Mouse (Mus musculus): ENCODE results near the gene Tspan13. TPM values are rescaled to one million over a fixed set of nuclear protein-coding genes. Genes with fewer than 3 reads are reported as not detected.

Tspan13 gene
- polyA plus RNA-seq, 1 experiment from 2014 or later: 67.8 TPM

DNA sequence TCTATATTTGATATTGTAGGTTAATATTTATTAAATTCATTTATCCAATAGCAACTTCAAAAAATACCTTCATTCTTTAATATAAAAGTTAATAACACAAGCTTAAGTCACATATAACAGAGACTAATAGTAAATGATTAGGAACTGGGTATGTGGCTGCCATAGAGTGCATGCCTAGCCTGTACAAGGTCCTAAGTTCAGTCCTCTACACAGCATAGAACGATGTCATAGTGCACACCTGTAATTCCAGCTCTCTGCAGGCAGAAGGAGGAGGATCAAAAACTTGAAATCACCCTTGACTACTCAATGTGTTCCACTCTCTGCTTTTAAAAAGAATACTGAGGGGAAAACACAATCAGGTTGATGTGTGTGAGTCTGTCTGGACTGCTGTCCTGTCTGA lies 8.0 kb upstream of the Tspan13 start:
- H3K27ac ChIP-seq: no peak overlapping the region
- H3K36me3 ChIP-seq: no peaks in the 10 kb centered on the region
- peaks cover 13% of the 10 kb centered on the region for H3K4me1 ChIP-seq (replicated peaks)
- no peaks in the 10 kb centered on the region for H3K9me3 ChIP-seq
- H3K4me3 ChIP-seq (replicated peaks): no peak overlapping the region
- ATAC-seq (ENCODE audit: insufficient number of reproducible peaks, insufficient read depth, low FRiP score, low TSS enrichment, low read depth): no peak
- no peak overlapping the region for H3K4me2 ChIP-seq
- 81% methylated on average over 1 of the region's 1 CpGs for WGBS
- no peak overlapping the region for H3K9ac ChIP-seq (replicated peaks)
- H3K27me3 ChIP-seq: no peaks in the 10 kb centered on the region

DNA sequence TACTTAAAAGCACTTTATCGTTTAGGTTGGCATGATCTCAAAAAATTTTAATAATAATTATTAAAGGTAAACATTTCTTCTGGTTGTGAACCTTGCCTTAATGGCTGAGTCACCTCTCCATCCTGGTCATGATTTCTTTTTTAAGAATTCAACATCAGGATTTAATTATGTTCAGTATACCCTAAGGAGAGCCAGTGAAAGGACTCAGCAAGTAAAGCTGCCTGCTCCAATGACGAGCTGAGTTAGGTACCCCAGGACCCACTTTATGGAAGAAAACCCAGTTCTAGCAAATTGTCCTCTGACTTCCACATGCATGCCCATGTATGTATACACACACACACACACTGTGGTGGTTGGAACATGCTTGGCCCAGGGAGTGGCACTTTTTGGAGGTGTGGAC lies 5.3 kb upstream of the Tspan13 start:
- Histone ChIP-seq H3K4me3 (replicated peaks) (no peak overlapping the region), H3K27ac (no peak overlapping the region), H3K4me2 (no peak overlapping the region), H3K36me3 (no peaks in the 10 kb centered on the region), H3K4me1 (replicated peaks) (peaks cover 13% of the 10 kb centered on the region), H3K9ac (replicated peaks) (no peak overlapping the region), H3K9me3 (no peaks in the 10 kb centered on the region), H3K27me3 (no peaks in the 10 kb centered on the region)
- no peak; the same call in 1 of the 2 replicates for ATAC-seq (ENCODE audit: insufficient number of reproducible peaks, insufficient read depth, low FRiP score, low TSS enrichment, low read depth)
- WGBS: 49% methylated on average over 2 of the region's 2 CpGs

DNA sequence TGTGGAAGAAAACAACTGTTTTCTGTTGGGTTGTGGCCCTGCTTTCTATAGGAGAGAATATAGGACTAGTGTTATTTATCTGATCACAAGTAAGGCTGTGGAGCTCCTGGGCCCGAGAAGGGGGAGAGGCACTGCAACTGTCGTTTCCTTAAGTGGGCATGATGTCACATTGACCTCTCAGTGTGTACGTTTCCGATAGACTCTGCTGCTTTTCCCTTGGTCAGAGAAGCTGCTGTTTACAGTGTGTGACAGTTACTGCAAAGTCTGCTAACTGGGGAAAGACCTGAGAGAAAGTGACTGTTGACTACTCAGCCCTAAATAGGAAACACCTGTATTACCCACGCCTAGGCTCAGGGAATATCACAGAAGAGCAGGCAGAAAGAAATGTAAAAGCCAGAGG lies 3.9 kb upstream of the Tspan13 start:
- Histone ChIP-seq H3K27ac (no peak overlapping the region), H3K4me2 (no peak overlapping the region), H3K4me1 (replicated peaks) (peaks cover 14% of the 10 kb centered on the region), H3K27me3 (no peaks in the 10 kb centered on the region), H3K9ac (replicated peaks) (no peak overlapping the region), H3K36me3 (no peaks in the 10 kb centered on the region), H3K9me3 (no peaks in the 10 kb centered on the region), H3K4me3 (replicated peaks) (no peak overlapping the region)
- WGBS: 16% methylated on average over 5 of the region's 5 CpGs
- ATAC-seq (ENCODE audit: insufficient number of reproducible peaks, insufficient read depth, low FRiP score, low TSS enrichment, low read depth): no peak

DNA sequence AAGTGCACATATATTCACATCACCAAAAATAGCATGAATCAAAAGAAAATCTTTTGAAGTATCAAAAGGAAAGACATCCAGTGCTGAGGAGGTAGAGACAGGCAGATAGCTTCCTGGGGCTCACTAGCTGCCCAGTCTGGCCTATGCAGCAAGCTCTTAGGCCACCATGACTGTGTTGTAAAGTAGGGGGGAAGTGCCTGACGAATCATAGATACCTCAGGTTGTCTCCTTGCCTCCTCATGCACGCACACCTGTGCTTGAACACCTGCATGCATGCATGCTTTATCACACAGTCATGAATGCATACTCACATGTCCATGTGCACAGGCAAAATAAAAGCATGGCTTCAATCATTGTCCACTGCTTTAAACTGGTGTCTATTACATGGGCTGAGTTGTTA lies 2.4 kb upstream of the Tspan13 start:
- Histone ChIP-seq H3K4me3 (replicated peaks) (no peak overlapping the region), H3K4me1 (replicated peaks) (peaks cover 22% of the 10 kb centered on the region), H3K27ac (no peak overlapping the region), H3K27me3 (no peaks in the 10 kb centered on the region), H3K36me3 (no peaks in the 10 kb centered on the region), H3K9ac (replicated peaks) (no peak overlapping the region), H3K9me3 (no peaks in the 10 kb centered on the region), H3K4me2 (no peak overlapping the region)
- no peak for ATAC-seq (ENCODE audit: insufficient number of reproducible peaks, insufficient read depth, low FRiP score, low TSS enrichment, low read depth)
- WGBS: 84% methylated on average over 2 of the region's 2 CpGs

DNA sequence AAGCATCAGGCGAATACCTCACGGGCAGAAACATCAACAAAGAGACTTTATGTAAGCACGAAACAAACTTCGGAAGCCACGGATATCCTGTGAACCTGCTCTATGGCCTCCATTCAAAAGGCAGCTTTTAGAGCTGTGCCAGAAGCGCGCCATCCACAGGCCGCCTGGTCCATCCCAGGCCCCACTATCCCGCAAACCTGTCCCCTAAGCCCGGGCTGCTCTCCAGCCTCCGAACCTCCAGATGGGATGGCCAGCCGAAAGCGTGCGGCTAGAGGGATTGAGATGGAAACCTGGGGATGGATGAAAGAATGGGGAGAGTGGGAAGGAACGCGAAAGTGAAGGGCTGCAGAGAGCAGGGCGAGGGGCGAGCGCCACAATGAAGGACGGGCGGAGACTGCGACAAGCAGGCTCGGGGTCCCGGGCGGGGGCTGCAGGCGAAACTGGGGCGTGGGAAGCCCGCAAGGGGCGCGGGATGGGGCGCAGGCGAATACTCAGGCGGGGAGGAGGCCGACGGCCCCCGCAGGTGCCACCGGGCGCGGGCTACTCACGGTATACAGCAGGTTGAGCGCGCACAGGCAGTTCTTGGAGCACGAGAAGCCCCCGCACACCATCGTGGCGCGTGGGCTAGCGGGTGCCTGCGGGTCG lies 475 bp downstream of the Tspan13 start:
- no peaks in the 10 kb centered on the region for H3K9me3 ChIP-seq
- H3K4me1 ChIP-seq (replicated peaks): peaks cover 18% of the 10 kb centered on the region
- no peaks in the 10 kb centered on the region for H3K36me3 ChIP-seq
- H3K27me3 ChIP-seq: no peaks in the 10 kb centered on the region
- H3K4me2 ChIP-seq: peak overlapping the region; percentile 85
- H3K9ac ChIP-seq (replicated peaks): peak overlapping the region; percentile 80
- H3K27ac ChIP-seq: no peak overlapping the region
- WGBS: under 1% methylated on average over 49 of the region's 50 CpGs
- H3K4me3 ChIP-seq (replicated peaks): peak overlapping the region; percentile 84
- ATAC-seq (ENCODE audit: insufficient number of reproducible peaks, insufficient read depth, low FRiP score, low TSS enrichment, low read depth): peak; percentile 29

DNA sequence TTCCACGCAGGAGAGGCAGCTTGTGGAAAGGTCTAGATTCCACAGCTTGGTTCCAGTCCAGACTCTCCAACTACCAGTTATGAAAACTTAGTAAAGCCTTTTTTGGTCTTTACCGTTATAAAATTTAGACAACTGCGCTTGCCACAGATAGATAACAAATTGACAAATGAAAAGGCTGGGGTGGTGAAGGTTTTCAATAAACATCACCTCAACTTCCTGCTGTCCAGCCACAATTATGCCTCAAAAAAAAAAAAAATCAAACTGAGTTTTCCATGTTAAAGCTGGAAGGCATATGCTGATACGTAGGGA lies 1.1 kb downstream of the Tspan13 start:
- no peak overlapping the region for H3K27ac ChIP-seq
- H3K4me2 ChIP-seq: peak overlapping the region; percentile 85
- ATAC-seq (ENCODE audit: insufficient number of reproducible peaks, insufficient read depth, low FRiP score, low TSS enrichment, low read depth): no peak
- no peaks in the 10 kb centered on the region for H3K9me3 ChIP-seq
- peaks cover 14% of the 10 kb centered on the region for H3K4me1 ChIP-seq (replicated peaks)
- no peaks in the 10 kb centered on the region for H3K27me3 ChIP-seq
- peak overlapping the region; percentile 84 for H3K4me3 ChIP-seq (replicated peaks)
- no peak overlapping the region; the same call in 1 of the 2 replicates for H3K9ac ChIP-seq (replicated peaks)
- H3K36me3 ChIP-seq: no peaks in the 10 kb centered on the region
- 52% methylated on average over 4 of the region's 4 CpGs for WGBS

DNA sequence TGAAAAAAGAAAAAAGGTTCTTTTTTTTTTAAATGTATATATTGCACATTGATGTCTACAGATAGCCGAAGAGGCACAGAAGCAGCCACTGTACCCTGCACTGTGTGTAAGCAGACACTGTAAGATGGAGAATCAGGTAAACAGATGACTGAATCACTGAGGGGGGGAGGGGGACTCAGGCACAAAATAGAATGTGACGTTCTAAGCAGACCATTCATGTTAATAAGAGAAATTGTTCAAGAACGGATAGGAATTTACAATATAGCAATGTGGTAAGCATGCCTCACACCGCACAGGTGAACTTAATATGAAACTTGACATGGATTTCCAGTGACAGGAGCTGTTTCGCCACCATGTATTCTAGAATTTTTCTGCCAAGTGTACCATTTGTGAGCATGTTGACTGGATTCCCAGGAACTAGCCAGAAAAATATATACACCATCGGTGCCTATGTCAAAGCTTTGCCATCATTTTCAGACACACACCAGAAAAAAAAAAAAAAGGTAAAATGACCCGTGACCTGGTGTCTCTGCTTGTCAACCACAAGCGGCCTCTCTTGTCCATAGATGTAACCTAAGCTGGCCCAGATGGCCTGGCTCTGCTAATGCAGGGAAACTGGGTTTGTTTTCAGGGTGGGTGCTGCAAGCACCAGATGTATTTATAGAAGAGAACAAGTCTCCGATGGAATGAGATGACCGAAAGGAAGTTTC lies 1.6 kb downstream of the Tspan13 start:
- Histone ChIP-seq H3K27ac (no peak overlapping the region), H3K27me3 (no peaks in the 10 kb centered on the region), H3K9me3 (no peaks in the 10 kb centered on the region), H3K4me1 (replicated peaks) (peaks cover 11% of the 10 kb centered on the region; the same call in 1 of the 2 replicates), H3K36me3 (no peaks in the 10 kb centered on the region), H3K4me2 (peak overlapping the region; percentile 85), H3K9ac (replicated peaks) (no peak overlapping the region), H3K4me3 (replicated peaks) (peak overlapping the region; percentile 84; the same call in 1 of the 2 replicates)
- ATAC-seq (ENCODE audit: insufficient number of reproducible peaks, insufficient read depth, low FRiP score, low TSS enrichment, low read depth): no peak
- WGBS: 71% methylated on average over 10 of the region's 10 CpGs

DNA sequence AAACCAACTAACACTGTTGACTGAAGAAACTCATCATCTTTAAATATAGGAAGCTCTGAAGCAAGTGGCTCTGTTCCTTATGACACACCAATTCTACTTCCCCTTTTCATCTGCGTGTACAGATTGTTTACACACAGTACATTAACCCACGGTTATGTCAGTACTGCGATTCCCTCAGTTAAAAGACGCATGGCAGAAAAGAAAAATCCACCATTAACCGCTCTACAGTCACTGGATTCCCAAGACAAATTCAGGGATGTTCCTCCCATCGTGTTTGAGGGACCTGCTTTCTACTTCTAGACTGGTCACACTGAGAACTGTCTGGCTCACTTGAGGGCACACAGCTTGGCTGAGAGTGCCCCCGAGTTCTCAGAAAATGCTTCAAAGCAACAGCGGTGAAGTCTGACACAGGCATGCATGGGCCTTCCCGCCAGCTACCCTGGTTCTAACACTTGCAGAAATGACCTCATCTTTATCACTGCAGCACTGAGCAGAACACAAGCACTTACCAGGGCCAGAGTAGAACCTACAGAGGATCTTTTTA lies 2.7 kb downstream of the Tspan13 start:
- no peak overlapping the region for H3K4me3 ChIP-seq (replicated peaks)
- no peak overlapping the region for H3K9ac ChIP-seq (replicated peaks)
- 79% methylated on average over 9 of the region's 9 CpGs for WGBS
- H3K4me1 ChIP-seq (replicated peaks): peaks cover 11% of the 10 kb centered on the region; the same call in 1 of the 2 replicates
- H3K36me3 ChIP-seq: no peaks in the 10 kb centered on the region
- no peak overlapping the region for H3K27ac ChIP-seq
- H3K4me2 ChIP-seq: no peak overlapping the region
- ATAC-seq (ENCODE audit: insufficient number of reproducible peaks, insufficient read depth, low FRiP score, low TSS enrichment, low read depth): no peak
- H3K9me3 ChIP-seq: no peaks in the 10 kb centered on the region
- H3K27me3 ChIP-seq: no peaks in the 10 kb centered on the region

DNA sequence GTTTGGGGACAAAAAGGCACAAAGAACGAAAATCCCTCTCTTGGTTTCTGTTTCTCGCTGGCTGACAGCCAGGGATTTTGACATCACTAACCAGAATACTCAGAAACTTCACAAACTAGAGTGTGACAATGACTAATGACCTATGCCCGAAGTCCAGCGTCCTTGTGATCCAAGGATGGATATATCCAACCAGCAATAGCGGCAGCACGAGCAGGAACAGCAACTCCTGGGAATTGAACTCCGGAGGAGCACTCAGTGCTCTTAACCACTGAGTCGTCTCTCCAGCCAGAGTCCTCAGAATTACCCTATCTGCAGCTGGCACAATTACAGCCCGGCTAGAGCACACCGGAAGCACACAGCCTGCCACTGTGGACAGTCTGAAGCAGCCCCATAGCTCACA lies 5.5 kb downstream of the Tspan13 start:
- no peaks in the 10 kb centered on the region for H3K27me3 ChIP-seq

DNA sequence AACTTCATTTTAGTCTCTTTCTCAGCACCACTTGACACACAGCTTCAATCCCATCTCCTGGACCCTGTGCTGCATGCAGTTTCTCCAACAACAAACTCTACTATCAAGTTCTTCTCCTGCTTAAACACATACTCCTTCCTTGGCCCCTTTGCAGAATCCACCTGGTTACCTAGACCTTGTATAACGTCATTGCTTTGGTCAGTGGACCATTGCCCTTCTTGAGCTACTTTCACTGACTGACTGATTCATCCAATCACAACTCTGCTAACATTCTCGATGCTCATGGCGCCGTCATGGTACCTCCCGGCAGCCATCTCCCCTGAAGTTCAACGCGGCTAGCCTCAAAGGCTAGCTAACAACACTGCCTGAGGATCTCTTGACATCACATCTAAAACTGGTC lies 6.2 kb downstream of the Tspan13 start:
- Histone ChIP-seq H3K36me3 (no peaks in the 10 kb centered on the region), H3K9ac (replicated peaks) (no peak overlapping the region), H3K4me1 (replicated peaks) (peaks cover 10% of the 10 kb centered on the region; the same call in 1 of the 2 replicates), H3K27ac (no peak overlapping the region), H3K4me2 (no peak overlapping the region), H3K27me3 (no peaks in the 10 kb centered on the region), H3K4me3 (replicated peaks) (no peak overlapping the region), H3K9me3 (no peaks in the 10 kb centered on the region)
- ATAC-seq (ENCODE audit: insufficient number of reproducible peaks, insufficient read depth, low FRiP score, low TSS enrichment, low read depth): no peak
- 96% methylated on average over 7 of the region's 7 CpGs for WGBS

More for the DNA sequence above, 5.5 kb downstream of the Tspan13 start:
- ATAC-seq (ENCODE audit: insufficient number of reproducible peaks, insufficient read depth, low FRiP score, low TSS enrichment, low read depth): no peak
- WGBS: 79% methylated on average over 10 of the region's 10 CpGs
- Histone ChIP-seq H3K27ac (no peak overlapping the region), H3K4me1 (replicated peaks) (peaks cover 11% of the 10 kb centered on the region; the same call in 1 of the 2 replicates), H3K36me3 (no peaks in the 10 kb centered on the region), H3K4me3 (replicated peaks) (no peak overlapping the region), H3K9ac (replicated peaks) (no peak overlapping the region), H3K4me2 (no peak overlapping the region), H3K9me3 (no peaks in the 10 kb centered on the region)

DNA sequence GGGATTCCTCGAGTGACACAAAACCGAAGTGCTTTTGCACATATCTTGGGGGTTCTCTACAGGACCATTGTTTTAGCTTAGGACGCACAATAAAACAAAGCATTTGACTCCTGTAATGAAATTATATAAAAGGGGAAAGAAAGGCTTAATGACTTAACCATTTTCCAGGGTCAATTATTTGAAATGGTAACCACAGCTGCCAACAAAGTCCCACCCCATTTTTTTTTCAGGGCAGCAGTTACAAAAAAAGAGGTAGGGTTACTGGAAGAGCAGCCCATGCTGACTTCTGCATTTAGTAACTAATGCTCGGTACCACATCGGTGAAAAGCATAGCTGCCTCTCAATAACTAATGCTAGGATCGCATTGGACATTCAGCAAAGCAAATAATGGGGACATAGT lies 6.8 kb downstream of the Tspan13 start:
- Histone ChIP-seq H3K27ac (no peak overlapping the region), H3K4me3 (replicated peaks) (no peak overlapping the region), H3K9me3 (no peaks in the 10 kb centered on the region), H3K4me2 (no peak overlapping the region), H3K36me3 (no peaks in the 10 kb centered on the region), H3K9ac (replicated peaks) (no peak overlapping the region), H3K4me1 (replicated peaks) (peaks cover 7% of the 10 kb centered on the region; the same call in 1 of the 2 replicates), H3K27me3 (no peaks in the 10 kb centered on the region)
- WGBS: 91% methylated on average over 6 of the region's 6 CpGs
- no peak for ATAC-seq (ENCODE audit: insufficient number of reproducible peaks, insufficient read depth, low FRiP score, low TSS enrichment, low read depth)
